Mouse (Mus musculus): ENCODE measurements around the gene Sh2b3.

DNA sequence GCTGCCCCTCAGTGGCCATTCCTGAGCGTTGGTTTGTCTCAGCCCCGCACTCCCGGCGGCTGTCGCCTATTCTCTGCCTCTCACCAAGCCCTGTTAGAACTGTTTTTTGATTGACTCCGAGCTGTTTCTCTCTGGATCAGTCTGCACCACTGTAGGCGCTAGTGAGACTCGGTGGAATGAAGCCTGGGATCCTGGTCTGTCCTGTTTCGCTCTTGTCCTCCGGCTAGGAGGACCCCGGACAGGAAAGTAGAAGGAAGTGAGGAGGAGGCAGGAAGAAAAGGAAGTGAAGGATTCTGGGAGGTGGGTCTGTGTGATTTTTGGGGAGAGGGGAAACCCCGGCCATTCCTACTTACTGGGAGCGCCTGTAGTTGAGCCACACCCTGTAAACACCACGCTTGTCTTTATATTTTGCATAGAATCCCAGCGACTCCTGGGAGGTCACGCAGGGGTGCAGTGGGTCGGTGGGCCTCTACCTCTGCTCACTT lies 10.6 kb upstream of the Sh2b3 start:
- peak; percentile 18; the same call in 1 of the 2 replicates for TF ChIP-seq CTCF (IDR thresholded peaks at IDR 0.05; ENCODE audit: borderline replicate concordance, extremely low read depth, insufficient read depth, insufficient read length)
- no peak for TF ChIP-seq POLR2A (IDR thresholded peaks at IDR 0.05; ENCODE audit: borderline replicate concordance, extremely low read depth, insufficient read depth, insufficient read length, poor library complexity, severe bottlenecking)

All from brain, embryonic 14.5 days (tissue).